Mouse (Mus musculus) megakaryocyte progenitor cell, adult 5-6 weeks (primary cell): ENCODE data around the gene Cnih3. TPM values are rescaled to one million over a fixed set of nuclear protein-coding genes. Genes with fewer than 3 reads are reported as not detected.
A peak's percentile ranks its signal among the peaks of the same experiment; 100 is the strongest.

ENCODE experiments used
- ATAC-seq: replicated peaks from 2 replicates; pipeline ENCODE4 v1.8.0; 2016; ENCODE audit warnings: mild to moderate bottlenecking, moderate TSS enrichment, inconsistent platforms; ENCODE audit not compliant: poor library complexity
- total RNA-seq, 2 experiments: library from RNA; stranded (forward) in 1 of 2; stranded (reverse) in 1 of 2; fragments of 157-497, 149-512 nt in 1 of 2; fragments of 200-1000 nt in 1 of 2; gene quantifications; 2 replicates each; pipeline versions ENCODE4 v1.2.3 to v1.2.4; 2015 to 2017

Gene Cnih3
- total RNA-seq, 2 experiments from 2014 or later, result not detected

DNA sequence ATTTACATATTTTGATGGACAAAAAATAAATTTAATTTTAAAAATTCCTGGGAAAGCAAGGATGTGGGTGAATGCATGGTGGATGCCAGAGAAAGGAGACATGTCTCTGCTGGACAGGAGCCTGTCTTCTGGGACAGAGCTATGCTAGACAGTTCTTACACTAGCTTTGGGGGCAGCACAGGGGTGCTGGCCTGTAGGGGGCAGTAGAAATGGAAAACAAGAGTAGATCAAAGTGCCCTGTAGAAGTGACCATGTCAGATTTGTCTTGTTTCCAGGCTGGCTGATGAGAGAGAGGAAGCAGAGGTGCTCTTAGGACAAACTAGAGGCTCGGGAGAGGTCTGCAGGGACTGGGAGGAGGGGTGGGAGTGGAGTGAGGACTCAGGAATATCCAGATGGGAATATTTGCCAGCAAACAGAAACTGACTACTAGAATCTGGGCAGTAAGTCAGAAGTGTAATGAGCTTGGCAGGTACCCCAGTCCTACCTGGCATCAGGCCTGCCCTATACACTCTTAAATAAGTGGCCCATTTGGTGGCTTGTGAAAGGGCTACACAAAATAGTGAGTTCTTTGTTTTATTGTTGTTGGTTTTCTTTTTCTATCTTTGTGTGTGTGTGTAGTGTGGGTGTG lies 93.3 kb downstream of the Cnih3 start:
- ATAC-seq, result peak; percentile 58; the same call in 1 of the 2 replicates

DNA sequence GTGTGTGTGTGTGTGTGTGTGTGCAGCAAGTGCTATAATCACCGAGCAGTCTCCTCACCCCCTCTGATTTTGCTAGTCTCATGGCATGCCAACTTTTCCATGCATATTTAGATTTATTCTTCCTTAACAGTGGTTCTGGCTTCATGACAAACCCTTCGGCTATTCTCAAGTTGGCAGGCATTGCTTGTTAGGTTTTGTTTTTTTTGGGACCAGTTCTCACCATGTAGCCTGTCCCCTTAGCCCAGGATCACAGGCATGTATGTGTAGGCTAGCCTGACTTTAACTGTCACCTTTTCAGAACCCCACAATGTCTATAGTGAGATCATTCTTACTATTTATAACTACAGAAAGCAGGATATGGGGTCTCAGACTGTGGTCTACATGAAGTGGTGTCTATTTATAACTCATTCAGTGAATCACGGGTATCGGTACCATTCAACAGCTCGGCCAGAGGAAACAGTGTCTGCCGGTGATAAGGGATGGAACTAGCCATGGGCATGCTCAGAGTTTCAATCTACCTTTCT lies 94.2 kb downstream of the Cnih3 start:
- peak; percentile 42 for ATAC-seq

- no peak for ATAC-seq
These were observed 95.1 kb downstream of the Cnih3 start for GRCm38 (mm10) chr1:181447576-181447975.

GRCm38 (mm10) chr1:181448041-181448440 lies 95.6 kb downstream of the Cnih3 start:
- ATAC-seq, result no peak

DNA sequence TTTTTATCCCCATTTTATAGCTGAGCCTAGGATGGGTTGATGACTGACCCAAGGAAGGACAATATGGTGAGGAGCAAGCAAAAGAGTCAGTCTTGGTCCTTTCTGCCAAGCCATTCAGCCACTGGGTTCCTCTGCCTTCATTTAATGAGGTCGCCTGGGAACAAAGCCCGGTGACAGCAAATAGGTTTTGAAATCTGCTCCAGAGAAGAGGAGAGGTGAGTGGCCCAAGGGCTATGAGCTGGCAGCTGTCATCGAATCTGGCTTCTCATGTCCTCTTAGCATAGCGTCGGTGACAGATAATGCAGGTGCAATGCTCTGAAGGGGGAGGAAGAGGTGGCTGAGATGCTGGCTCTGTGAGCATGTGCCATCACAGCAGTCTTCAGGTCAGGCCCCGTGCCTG lies 100.7 kb downstream of the Cnih3 start:
- no peak for ATAC-seq

DNA sequence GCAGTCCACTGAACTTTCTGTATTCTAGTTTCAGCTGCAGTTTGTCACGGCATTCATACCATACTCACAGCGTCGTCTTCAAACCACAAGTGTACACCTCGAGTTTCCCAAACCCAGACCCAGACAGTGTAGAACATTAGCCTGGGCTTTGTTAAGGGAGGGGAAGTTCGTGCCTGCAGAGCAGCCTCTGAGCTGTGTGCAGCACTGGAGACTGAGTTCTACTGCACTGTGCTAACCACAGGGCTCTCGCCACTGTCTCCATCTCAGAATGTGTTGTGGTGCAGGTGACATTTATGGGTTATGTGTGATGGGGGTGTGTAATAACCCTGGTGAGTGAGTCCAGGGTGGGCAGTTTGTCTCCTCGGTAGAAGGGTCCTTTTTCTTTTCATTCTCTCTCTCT lies 104.5 kb downstream of the Cnih3 start:
- no peak for ATAC-seq

DNA sequence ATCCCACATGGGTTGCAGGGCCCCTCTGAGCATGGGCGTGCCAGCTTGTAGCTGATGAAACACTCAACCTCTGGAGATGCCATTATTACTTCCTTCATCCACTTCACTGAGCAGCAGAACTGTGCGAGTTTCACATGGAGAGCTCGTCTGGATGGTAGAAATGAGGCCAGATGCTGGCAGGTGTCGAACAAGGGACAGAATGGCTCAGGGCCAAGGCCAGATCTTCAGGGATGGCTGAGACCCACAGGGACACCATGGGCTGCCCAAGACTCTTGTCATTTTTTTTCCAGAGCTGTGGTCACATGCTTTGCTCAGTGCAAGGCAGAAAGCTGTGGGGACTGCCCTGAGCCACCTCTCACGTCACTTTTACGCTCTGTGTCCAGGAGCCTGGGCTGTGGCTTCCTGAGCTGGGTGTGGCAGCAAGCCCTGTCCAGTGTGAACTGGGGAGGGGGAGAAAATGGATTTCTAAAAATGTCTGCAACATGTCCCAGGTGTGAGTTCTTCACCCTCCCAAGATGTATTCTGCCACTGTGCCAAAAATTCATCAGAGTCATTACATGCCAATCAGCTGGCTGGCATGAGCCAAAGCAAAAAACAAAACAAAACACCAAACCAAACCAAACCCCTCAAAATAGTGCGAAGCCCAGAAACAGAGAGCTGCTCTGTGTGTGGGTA lies 107.1 kb downstream of the Cnih3 start:
- ATAC-seq, result no peak

- no peak for ATAC-seq
These were observed 107.9 kb downstream of the Cnih3 start for GRCm38 (mm10) chr1:181460283-181460682.

DNA sequence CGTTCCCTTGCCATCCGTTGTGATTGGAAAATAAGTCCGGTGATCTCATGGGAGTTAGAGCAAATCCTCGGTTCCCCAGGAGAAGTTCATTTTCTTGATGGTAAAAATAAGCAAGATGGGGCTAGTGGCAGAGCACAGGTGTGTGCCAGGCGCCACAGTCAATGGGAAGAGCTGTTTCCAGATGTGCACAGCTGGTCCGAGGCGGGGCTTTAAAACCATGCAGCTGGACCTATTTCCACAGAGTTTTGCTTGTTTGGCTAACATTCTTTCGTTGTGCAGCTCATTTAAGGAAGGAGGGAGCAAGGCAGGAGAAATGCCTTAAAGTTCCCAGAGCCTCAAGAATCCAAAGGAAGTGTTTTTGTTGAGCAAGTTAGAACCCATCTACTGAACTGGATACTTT lies 109.1 kb downstream of the Cnih3 start:
- no peak for ATAC-seq

DNA sequence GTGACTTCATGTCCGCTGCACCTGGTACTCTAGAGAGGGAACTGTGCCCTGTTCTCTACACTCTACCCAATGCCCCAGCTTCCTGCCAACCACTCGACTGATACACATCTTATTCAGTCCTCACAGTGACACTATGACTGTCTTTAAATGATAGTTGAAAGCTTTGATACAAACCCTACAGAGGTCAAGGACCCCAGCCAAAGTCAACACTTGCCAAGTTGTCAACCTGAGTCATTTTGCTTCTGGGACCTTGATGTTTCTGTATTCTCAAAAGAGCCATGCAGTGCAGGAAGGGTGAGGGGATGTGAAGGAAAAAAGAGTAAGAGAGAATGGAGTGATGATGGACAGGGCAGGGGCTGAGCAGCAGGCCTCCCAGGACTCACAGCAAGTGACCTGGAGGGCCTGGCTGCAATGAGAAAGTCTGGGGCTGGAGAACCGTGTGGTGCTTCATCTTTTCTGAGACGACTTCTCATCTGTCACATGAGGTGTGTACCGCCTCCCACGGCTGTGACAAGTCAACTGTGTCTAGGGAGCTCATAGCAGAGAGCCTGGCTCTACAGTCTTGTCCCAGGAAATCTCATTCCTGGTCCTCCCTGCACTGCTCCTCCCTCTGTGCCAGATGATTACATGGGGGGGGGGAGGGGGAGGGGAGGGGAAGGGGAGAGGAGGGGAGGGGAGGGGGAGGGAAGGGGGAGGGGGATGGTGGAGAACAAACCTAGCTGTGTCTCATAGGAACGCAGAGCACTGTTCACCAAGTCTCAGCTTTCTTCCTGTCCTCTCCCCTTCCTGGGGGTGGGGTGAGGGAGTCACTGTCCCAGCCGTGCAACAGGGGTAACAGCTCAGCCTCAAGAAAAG lies 109.8 kb downstream of the Cnih3 start:
- no peak for ATAC-seq

DNA sequence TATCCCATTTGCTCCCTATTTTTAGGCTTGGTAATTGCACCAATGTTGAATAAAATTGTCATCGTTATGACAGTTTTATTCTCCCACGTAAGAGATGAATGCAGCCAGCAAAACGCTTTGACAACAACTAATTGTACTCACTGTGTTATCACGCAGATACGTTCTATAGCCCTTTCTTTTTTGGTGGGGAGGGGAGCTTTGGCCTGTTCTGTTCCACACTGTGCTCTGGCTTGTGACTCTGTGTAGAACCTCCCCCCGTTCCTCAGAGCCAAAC lies 110.4 kb downstream of the Cnih3 start:
- ATAC-seq, result no peak

DNA sequence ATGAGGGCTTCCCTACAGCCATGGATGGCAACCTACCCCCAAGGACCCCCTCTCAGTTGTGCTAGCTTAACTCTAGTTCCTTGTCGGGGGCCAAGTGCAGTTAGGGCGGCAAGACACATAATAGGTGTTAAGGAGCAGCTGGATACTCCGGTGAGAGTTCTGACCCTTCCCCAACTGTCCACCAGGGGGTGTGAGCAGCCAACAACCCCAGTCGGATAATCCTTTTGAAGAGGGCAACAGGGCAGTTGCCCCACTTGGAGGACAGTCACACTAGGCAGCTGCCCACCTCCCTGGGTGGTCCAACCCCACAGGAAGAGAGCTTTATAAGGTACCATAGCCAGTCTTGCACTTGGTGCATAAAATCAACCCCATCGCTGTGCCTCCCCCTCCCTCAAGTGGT lies 112.6 kb downstream of the Cnih3 start:
- ATAC-seq, result peak; percentile 79

DNA sequence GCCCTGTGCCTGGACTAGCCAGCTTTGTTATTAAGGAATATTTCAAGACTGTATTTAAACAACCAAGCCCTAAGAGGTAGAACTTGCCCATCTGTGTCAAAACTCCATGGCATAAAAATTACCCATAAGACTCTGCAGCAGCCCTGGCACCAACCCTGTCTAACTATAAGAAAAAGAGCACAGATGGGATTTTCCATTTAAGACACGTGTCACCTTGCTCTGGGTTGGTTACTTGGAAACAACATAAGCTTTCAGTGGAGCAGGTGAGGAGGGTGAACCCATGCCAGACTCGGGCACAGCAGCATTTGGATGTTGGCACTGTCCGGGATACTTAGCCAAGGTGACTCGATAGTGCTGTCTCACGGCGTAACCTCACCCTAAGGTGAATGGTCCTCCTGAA lies 113.6 kb downstream of the Cnih3 start:
- no peak for ATAC-seq

GRCm38 (mm10) chr1:181466601-181467320 lies 114.3 kb downstream of the Cnih3 start:
- ATAC-seq, result no peak; the same call in 1 of the 2 replicates

DNA sequence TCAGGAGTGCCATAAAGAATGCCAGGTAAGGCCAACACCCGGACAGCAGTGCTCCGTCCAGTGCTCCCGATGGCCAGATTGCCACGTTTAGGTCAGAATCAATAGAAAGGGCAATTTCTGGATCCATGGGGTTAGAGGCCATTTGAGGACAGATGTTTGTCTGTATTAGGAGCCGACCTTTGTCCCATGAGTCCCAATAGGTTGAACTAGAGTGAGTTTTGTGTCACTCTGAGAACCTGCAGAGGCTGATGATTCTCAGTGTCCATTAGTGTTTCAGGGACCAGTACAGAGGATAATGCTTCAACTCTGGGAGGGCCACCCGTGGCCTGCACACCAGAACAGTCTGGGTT lies 114.9 kb downstream of the Cnih3 start:
- ATAC-seq, result no peak

GRCm38 (mm10) chr1:181469415-181469814 lies 117.0 kb downstream of the Cnih3 start:
- no peak for ATAC-seq

DNA sequence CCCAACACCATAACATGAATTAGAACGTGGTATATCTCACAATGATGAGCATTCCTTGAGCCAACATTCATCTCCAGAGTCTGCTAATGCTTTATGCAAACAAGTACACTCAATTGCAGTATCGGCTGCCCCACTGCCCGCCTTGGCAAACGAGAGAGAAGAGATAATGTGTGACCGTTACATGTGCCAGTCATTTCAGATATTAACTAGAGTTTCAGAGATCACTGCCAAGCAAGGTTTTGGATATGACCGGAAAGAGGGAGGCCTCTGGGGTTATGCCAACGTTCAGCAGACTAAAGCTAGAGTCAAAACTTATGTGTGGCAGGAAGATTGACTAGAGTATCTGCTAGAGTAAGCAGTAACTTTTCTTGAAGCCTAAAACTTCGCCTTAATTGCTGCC lies 123.7 kb downstream of the Cnih3 start:
- no peak for ATAC-seq

- ATAC-seq, result no peak
These were observed 124.1 kb downstream of the Cnih3 start for GRCm38 (mm10) chr1:181476557-181476956.

GRCm38 (mm10) chr1:181484696-181485095 lies 132.3 kb downstream of the Cnih3 start:
- no peak for ATAC-seq

- no peak for ATAC-seq
These were observed 151.0 kb downstream of the Cnih3 start for GRCm38 (mm10) chr1:181503471-181503870.

DNA sequence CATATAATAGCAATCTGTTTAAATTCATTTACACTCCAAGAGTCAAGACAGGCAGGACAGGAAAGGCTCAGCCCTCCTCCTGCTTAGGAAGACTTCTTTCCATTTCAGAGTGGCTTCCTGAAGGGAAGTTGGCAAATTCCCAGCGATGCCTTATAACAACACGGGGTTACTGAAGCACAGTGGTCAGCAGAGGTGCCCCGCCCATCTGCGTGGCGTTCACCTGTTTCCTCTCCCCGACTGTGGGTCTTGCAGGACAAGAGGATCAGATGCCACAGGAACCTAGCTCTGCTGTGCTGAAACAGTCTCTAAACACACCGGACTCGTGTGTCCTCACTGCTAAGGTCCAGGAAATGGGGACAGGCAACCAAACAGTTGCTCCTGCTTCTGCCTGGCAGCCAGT lies 152.9 kb downstream of the Cnih3 start:
- 0 out of 2 replicates have a peak, but pooled peaks have one; percentile 9 for ATAC-seq
